ENCODE assay signal across 8 mouse cellular contexts in genomic region chr2:10300771-10301170, GRCm38 (mm10).
A peak's percentile ranks its signal among the peaks of the same experiment; 100 is the strongest.
DNase-seq lines count a peak whose midpoint lies in the region; ATAC-seq and TF ChIP-seq lines count a peak whose summit lies in the region.

No protein-coding gene starts in this region.

- H3K9me3 ChIP-seq in ES-Bruce4 (replicated peaks; ENCODE audit: control insufficient read depth, insufficient read depth, low read length, poor library complexity, severe bottlenecking) = no peaks in the 10 kb centered on the region
- no peaks in the 10 kb centered on the region for H3K9me3 ChIP-seq in embryonic facial prominence, embryonic 14.5 days (ENCODE audit: control insufficient read depth, low read length)
- H3K9me3 ChIP-seq in hindbrain, embryonic 11.5 days (ENCODE audit: control insufficient read depth, low read length) = no peaks in the 10 kb centered on the region

- DNase-seq in gastrocnemius, postnatal 10 days = peak; percentile 24
- DNase-seq in gastrocnemius, adult 18-20 months (ENCODE audit: low spot score) = no peak
- DNase-seq in embryonic facial prominence, embryonic 14.5 days (ENCODE audit: low spot score) = peak; percentile 65
- DNase-seq in hindbrain, embryonic 11.5 days (ENCODE audit: low spot score) = peak; percentile 52

- no peak overlapping the region for H3K9ac ChIP-seq in ES-Bruce4 (ENCODE audit: low read depth, poor library complexity, severe bottlenecking)
- H3K9ac ChIP-seq in embryonic facial prominence, embryonic 14.5 days (ENCODE audit: low read depth, low read length) = peak overlapping the region; percentile 21; the same call in 1 of the 2 replicates
- no peak overlapping the region for H3K9ac ChIP-seq in hindbrain, embryonic 11.5 days (ENCODE audit: low read depth, low read length)

- TF ChIP-seq EP300 in ES-Bruce4 (IDR thresholded peaks at IDR 0.05; ENCODE audit: insufficient read depth, low read depth, low read length) = peak; percentile 72; the same call in 1 of the 2 replicates

- H3K36me3 ChIP-seq in ES-Bruce4 (ENCODE audit: control insufficient read depth, insufficient read depth, low read length, poor library complexity, severe bottlenecking) = no peaks in the 10 kb centered on the region
- no peaks in the 10 kb centered on the region for H3K36me3 ChIP-seq in embryonic facial prominence, embryonic 14.5 days (ENCODE audit: control insufficient read depth, insufficient read depth, low read length)
- H3K36me3 ChIP-seq in hindbrain, embryonic 11.5 days (ENCODE audit: control insufficient read depth, insufficient read depth, low read length) = no peaks in the 10 kb centered on the region
- no peaks in the 10 kb centered on the region for H3K36me3 ChIP-seq in testis, adult 2 months (ENCODE audit: control insufficient read depth, insufficient read depth, low read length)

- no peak overlapping the region for H3K4me3 ChIP-seq in ES-Bruce4 (ENCODE audit: low read depth, low read length)
- 0 out of 2 replicates have a peak overlapping the region, but pooled peaks have one; percentile 2 for H3K4me3 ChIP-seq in embryonic facial prominence, embryonic 14.5 days (ENCODE audit: low read depth, low read length)
- no peak overlapping the region for H3K4me3 ChIP-seq in hindbrain, embryonic 11.5 days (ENCODE audit: low read depth, low read length)
- peak overlapping the region; percentile 31 for H3K4me3 ChIP-seq in testis, adult 2 months (ENCODE audit: control insufficient read depth, low read depth, low read length)

- TF ChIP-seq POLR2A in ES-Bruce4 (IDR thresholded peaks at IDR 0.05; ENCODE audit: insufficient read depth, low read length) = no peak
- TF ChIP-seq POLR2A in testis, adult 2 months (IDR thresholded peaks at IDR 0.05; ENCODE audit: control insufficient read depth, low read depth, low read length) = no peak

- WGBS in embryonic facial prominence, embryonic 14.5 days = 31% methylated on average over 10 of the region's 10 CpGs
- 39% methylated on average over 10 of the region's 10 CpGs for WGBS in hindbrain, embryonic 11.5 days

- H3K4me1 ChIP-seq in ES-Bruce4 (ENCODE audit: control insufficient read depth, insufficient read depth, low read length) = no peaks in the 10 kb centered on the region
- H3K4me1 ChIP-seq in embryonic facial prominence, embryonic 14.5 days (ENCODE audit: control insufficient read depth, insufficient read depth, low read length) = 0 out of 2 replicates have a peak, but pooled peaks cover 2% of the 10 kb centered on the region
- H3K4me1 ChIP-seq in hindbrain, embryonic 11.5 days (replicated peaks; ENCODE audit: control insufficient read depth, insufficient read depth, low read length) = peaks cover 2% of the 10 kb centered on the region; the same call in 1 of the 2 replicates
- H3K4me1 ChIP-seq in testis, adult 2 months (ENCODE audit: control insufficient read depth, insufficient read depth, low read length) = peaks cover 8% of the 10 kb centered on the region

- H3K27ac ChIP-seq in ES-Bruce4 (ENCODE audit: insufficient read depth, low read length) = no peak overlapping the region
- H3K27ac ChIP-seq in embryonic facial prominence, embryonic 14.5 days (replicated peaks; ENCODE audit: low read depth, low read length) = no peak overlapping the region
- H3K27ac ChIP-seq in hindbrain, embryonic 11.5 days (ENCODE audit: low read depth, low read length) = no peak overlapping the region
- no peak overlapping the region for H3K27ac ChIP-seq in testis, adult 2 months (ENCODE audit: control insufficient read depth, insufficient read depth, low read depth, low read length)

- H3K27me3 ChIP-seq in ES-Bruce4 (ENCODE audit: control insufficient read depth, insufficient read depth, low read length, poor library complexity, severe bottlenecking) = peaks cover 2% of the 10 kb centered on the region; the same call in 1 of the 2 replicates
- H3K27me3 ChIP-seq in embryonic facial prominence, embryonic 14.5 days (replicated peaks; ENCODE audit: control insufficient read depth, insufficient read depth, low read length) = peaks cover 3% of the 10 kb centered on the region; the same call in 1 of the 2 replicates
- no peaks in the 10 kb centered on the region for H3K27me3 ChIP-seq in hindbrain, embryonic 11.5 days (ENCODE audit: control insufficient read depth, insufficient read depth, low read length)
- no peaks in the 10 kb centered on the region for H3K27me3 ChIP-seq in testis, adult 2 months (ENCODE audit: control insufficient read depth, insufficient read depth, low read length)

- TF ChIP-seq CTCF in ES-Bruce4 (IDR thresholded peaks at IDR 0.05; ENCODE audit: low read depth, low read length) = no peak
- no peak for TF ChIP-seq CTCF in testis, adult 2 months (IDR thresholded peaks at IDR 0.05; ENCODE audit: control insufficient read depth, insufficient read depth, insufficient replicate concordance, low read depth, low read length)

- peak overlapping the region; percentile 39 for H3K4me2 ChIP-seq in embryonic facial prominence, embryonic 14.5 days (ENCODE audit: low read depth, low read length)
- peak overlapping the region; percentile 9; the same call in 1 of the 2 replicates for H3K4me2 ChIP-seq in hindbrain, embryonic 11.5 days (replicated peaks; ENCODE audit: low read depth, low read length)

- ATAC-seq in embryonic facial prominence, embryonic 14.5 days (ENCODE audit: low read depth) = peak; percentile 75
- ATAC-seq in hindbrain, embryonic 11.5 days (ENCODE audit: low FRiP score) = peak; percentile 79
- ATAC-seq in megakaryocyte progenitor cell, adult 5-6 weeks (replicated peaks; ENCODE audit: poor library complexity) = peak; percentile 53; the same call in 1 of the 2 replicates
- ATAC-seq in cerebellum, adult (ENCODE audit: insufficient number of reproducible peaks, low FRiP score, low TSS enrichment) = no peak

Comparison
In these comparisons a context has a peak if more than half of its experiments do, and no peak if none do; other contexts are left out.
1. H3K4me3 ChIP-seq: peak in embryonic facial prominence, embryonic 14.5 days (single experiment) and testis, adult 2 months (single experiment); none in ES-Bruce4 (single experiment) and hindbrain, embryonic 11.5 days (single experiment).